Mouse (Mus musculus) embryonic facial prominence, embryonic 11.5 days (tissue): ENCODE results near the gene Tspan13. TPM values are rescaled to one million over a fixed set of nuclear protein-coding genes. Genes with fewer than 3 reads are reported as not detected.

ENCODE experiments used
- ATAC-seq: fragments of 200-750 bp; cut with Nextera tagmentation; replicated peaks from 2 replicates; pipeline ENCODE4 v1.8.0; 2017; ENCODE audit warnings: low read depth; ENCODE audit not compliant: insufficient number of reproducible peaks, low FRiP score, low TSS enrichment
- DNase-seq: peaks from one replicate; pipeline ENCODE4 v3.0.0-alpha.2; 2015; ENCODE audit warnings: low spot score
- H3K27ac ChIP-seq: fragments of 300-500 bp; sonication (generic); replicated peaks from 2 replicates; pipeline ENCODE4 v1.5.1; 2014; ENCODE audit warnings: mild to moderate bottlenecking, low read depth, low read length, control low read depth
- H3K27me3 ChIP-seq: fragments of 300-500 bp; sonication (generic); 2 replicates; pipeline ENCODE4 v1.6.1; 2014; ENCODE audit warnings: mild to moderate bottlenecking, low read length, moderate library complexity, mixed read lengths; ENCODE audit not compliant: control insufficient read depth, insufficient read depth
- H3K36me3 ChIP-seq: fragments of 300-500 bp; sonication (generic); replicated peaks from 2 replicates; pipeline ENCODE4 v1.6.1; 2014; ENCODE audit warnings: low read depth, mild to moderate bottlenecking, low read length, moderate library complexity, mixed read lengths; ENCODE audit not compliant: control insufficient read depth, insufficient read depth
- H3K4me1 ChIP-seq: fragments of 300-500 bp; sonication (generic); 2 replicates; pipeline ENCODE4 v1.6.1; 2014; ENCODE audit warnings: low read length, mixed read lengths; ENCODE audit not compliant: control insufficient read depth, insufficient read depth
- H3K4me2 ChIP-seq: fragments of 300-500 bp; sonication (generic); 2 replicates; pipeline ENCODE4 v1.6.1; 2014; ENCODE audit warnings: low read depth, mild to moderate bottlenecking, control low read depth, low read length, moderate library complexity
- H3K4me3 ChIP-seq: fragments of 300-500 bp; sonication (generic); 2 replicates; pipeline ENCODE4 v1.5.1; 2014; ENCODE audit warnings: low read depth, low read length, control low read depth
- H3K9ac ChIP-seq: fragments of 300-500 bp; sonication (generic); replicated peaks from 2 replicates; pipeline ENCODE4 v1.6.1; 2014; ENCODE audit warnings: mild to moderate bottlenecking, control low read depth, low read length
- H3K9me3 ChIP-seq: fragments of 300-500 bp; sonication (generic); replicated peaks from 2 replicates; pipeline ENCODE4 v1.6.1; 2016; ENCODE audit warnings: mild to moderate bottlenecking, low read length, inconsistent platforms, mixed read lengths; ENCODE audit not compliant: control insufficient read depth
- WGBS: fragments of 180-500 bp; shearing (Covaris S2); extraction: QIAGEN DNeasy Blood & Tissue Kit; methylation state at CpG from one replicate; pipeline ENCODE4 v1.1.7; 2014; 5-methylcytosine and 5-hydroxymethylcytosine counted together
- polyA plus RNA-seq: library from polyadenylated mRNA; unstranded; fragments of >200 nt; fragmentation: Nextera tagmentation; extraction: Ambion mirVana; gene quantifications from 2 replicates; pipeline ENCODE4 v1.2.1, GENCODE M21; 2014

Tspan13 gene
- polyA plus RNA-seq, 1 experiment from 2014 or later, result 87.2 TPM

DNA sequence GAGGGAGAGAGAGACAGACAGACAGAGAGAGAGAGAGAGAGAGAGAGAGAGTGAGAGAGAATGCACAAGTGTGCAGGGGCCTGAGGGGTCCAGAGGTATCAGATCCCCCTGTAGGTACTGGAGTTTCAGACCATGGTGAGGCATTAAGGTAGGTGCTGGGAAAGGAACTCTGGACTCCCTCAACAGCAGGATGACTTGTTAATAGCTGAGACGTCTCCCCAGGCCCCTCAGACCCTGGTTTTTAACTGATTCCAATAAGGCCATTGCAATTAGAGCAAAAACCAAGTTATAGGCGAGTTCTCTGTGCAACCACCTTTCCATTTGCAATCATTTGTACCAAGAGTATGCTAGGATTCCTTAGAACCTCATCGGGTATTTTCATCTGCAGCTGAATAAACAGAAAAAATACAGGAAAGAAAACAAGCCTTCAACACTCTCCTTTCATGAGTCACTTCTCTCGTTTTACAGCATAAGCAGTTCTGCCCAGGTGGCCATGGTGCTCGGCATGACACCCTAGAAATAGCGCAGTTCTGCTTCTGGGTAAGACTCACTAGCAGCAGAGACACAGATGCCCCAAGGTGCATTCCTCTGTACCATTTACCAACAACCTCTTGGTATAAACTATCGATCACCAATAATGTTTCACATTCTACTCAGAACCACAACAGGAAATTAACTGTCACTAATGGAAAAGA is 28.9 kb downstream of the Tspan13 start:
- WGBS, result 63% methylated on average over 7 of the region's 7 CpGs
- H3K27ac ChIP-seq, result no peak overlapping the region
- no peaks in the 10 kb centered on the region for H3K9me3 ChIP-seq
- no peak overlapping the region for H3K4me3 ChIP-seq
- H3K27me3 ChIP-seq, result no peaks in the 10 kb centered on the region
- H3K4me1 ChIP-seq, result no peaks in the 10 kb centered on the region
- no peaks in the 10 kb centered on the region for H3K36me3 ChIP-seq
- DNase-seq (no peak), ATAC-seq (no peak)
- no peak overlapping the region for H3K4me2 ChIP-seq
- no peak overlapping the region for H3K9ac ChIP-seq

DNA sequence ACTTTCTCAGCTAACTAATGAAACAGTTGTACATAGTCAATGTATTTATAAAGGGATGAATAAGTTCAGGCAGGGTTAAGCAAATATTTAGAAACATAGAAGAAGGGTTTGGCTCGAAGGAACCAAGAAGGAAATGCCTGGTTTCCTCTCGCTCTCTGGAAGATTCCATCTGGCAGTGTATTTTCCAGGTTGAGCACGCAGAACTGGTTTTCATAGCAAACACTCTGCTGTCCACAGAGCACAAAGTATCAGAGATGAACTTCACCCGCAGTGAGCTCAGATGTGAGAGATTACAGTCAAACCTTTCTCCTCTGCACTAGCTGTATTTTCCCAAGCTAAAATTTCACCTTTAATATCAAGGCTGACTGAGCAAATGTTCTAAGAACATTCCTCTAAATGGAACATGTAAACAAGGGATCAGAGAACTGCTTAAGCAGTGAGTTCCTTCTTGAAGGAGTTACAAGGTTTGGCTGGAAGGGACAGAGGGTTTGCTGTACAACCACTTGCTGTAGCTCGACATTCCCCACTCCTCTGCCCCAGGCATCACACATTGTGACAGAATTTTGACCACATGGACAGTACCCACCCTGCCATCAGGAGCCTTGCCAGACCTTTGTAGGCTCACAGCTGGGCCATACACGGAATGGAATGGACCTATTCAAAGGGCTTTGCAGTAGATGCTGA is 33.8 kb downstream of the Tspan13 start:
- ATAC-seq, result no peak

DNA sequence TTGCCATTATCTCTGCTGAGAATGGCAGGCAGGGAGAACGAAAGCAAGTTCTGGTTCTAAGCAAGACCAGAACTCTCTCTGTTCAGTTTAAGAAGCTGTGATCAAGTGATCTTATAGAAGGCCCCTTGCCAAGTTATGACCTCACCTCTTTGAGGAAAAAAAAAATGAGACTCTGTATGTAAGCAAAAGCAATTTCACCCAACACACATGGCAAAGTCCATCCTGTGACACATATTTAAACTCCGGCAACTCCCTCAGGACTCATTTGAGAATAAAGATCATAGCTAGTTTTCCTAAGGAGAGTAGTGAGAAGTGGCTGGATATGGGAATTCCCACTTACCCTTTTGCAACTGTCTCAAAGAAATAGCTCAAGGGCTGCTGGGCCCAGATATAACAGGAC is 34.7 kb downstream of the Tspan13 start:
- Histone ChIP-seq H3K36me3 (no peaks in the 10 kb centered on the region), H3K27ac (no peak overlapping the region), H3K4me1 (no peaks in the 10 kb centered on the region), H3K9ac (no peak overlapping the region), H3K4me3 (no peak overlapping the region), H3K4me2 (no peak overlapping the region), H3K9me3 (no peaks in the 10 kb centered on the region), H3K27me3 (no peaks in the 10 kb centered on the region)
- WGBS, result 83% methylated on average over 2 of the region's 2 CpGs
- no peak for DNase-seq
- ATAC-seq, result no peak

More for the DNA sequence above, 33.8 kb downstream of the Tspan13 start:
- Histone ChIP-seq H3K4me2 (no peak overlapping the region), H3K27ac (no peak overlapping the region), H3K9ac (no peak overlapping the region), H3K36me3 (no peaks in the 10 kb centered on the region), H3K27me3 (no peaks in the 10 kb centered on the region), H3K4me3 (no peak overlapping the region), H3K9me3 (no peaks in the 10 kb centered on the region), H3K4me1 (no peaks in the 10 kb centered on the region)
- 63% methylated on average over 6 of the region's 6 CpGs for WGBS
- no peak for DNase-seq

DNA sequence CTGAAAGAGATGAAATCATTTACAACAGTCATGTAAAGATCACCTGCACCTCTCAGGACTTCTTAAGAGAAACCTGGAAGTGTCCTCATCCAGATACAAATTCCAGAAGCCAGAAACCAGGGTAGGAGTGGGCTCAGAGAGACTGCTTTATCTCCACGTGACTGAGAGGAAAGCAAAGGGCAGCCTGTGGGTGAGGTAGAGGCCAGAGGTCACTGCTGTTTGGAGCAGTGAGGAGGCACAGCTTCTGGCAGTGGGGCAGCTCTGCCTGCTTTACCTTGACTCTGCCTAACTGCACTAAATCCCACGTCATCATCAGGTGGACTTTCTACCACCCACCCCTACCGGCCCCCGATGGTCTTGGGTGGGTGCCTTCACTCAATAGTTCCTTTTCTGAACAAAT is 37.6 kb downstream of the Tspan13 start:
- H3K4me3 ChIP-seq, result no peak overlapping the region
- H3K36me3 ChIP-seq, result no peaks in the 10 kb centered on the region
- ATAC-seq, result no peak
- no peak overlapping the region for H3K4me2 ChIP-seq
- no peak for DNase-seq
- no peak overlapping the region for H3K9ac ChIP-seq
- H3K27me3 ChIP-seq, result no peaks in the 10 kb centered on the region
- WGBS, result 63% methylated on average over 4 of the region's 4 CpGs
- H3K4me1 ChIP-seq, result no peaks in the 10 kb centered on the region
- H3K9me3 ChIP-seq, result no peaks in the 10 kb centered on the region
- H3K27ac ChIP-seq, result no peak overlapping the region

DNA sequence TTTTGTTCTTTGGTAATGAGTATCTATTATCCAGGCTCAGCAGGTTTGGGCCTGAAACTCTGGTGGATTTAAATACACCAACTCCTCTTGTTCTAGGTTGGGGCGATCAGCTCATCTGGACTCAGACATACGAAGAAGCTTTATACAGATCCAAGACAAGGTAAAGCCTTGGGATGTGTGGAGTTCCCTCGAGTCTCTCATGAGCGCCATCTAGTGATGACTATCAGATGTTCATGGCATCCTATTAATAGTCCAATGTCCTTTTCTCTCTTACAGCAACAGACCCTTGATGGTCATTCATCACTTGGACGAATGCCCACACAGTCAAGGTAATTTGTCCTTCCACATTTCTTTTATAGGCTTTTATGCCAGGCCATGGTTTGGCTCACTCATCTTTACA is 46.5 kb downstream of the Tspan13 start:
- WGBS, result 32% methylated on average over 5 of the region's 5 CpGs
- peak; percentile 75 for DNase-seq
- Histone ChIP-seq H3K27ac (no peak overlapping the region), H3K9me3 (no peaks in the 10 kb centered on the region), H3K36me3 (no peaks in the 10 kb centered on the region), H3K4me3 (no peak overlapping the region), H3K9ac (no peak overlapping the region), H3K27me3 (no peaks in the 10 kb centered on the region), H3K4me1 (no peaks in the 10 kb centered on the region), H3K4me2 (no peak overlapping the region)
- no peak for ATAC-seq

DNA sequence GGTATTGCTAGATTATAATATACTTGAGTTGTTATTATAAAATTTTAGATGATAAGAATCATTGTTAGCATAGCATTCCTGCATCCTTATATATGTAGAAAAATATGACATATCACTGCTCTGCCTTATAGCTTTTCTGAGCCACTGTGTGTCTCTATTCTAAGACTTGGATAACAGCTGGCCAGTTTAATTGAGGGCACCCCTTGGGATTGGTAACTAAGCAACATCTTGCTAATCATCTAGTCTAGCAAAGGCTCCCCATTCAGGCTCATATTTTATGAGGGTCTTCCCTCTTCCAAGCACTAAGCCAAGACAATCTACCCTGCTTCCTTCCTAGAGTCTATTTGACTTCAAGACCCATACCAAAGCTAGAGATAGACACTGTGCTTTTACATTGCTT is 48.2 kb downstream of the Tspan13 start:
- DNase-seq, result no peak
- Histone ChIP-seq H3K9me3 (no peaks in the 10 kb centered on the region), H3K36me3 (no peaks in the 10 kb centered on the region), H3K4me2 (no peak overlapping the region), H3K4me3 (no peak overlapping the region), H3K27me3 (no peaks in the 10 kb centered on the region), H3K27ac (no peak overlapping the region), H3K9ac (no peak overlapping the region), H3K4me1 (no peaks in the 10 kb centered on the region)
- no peak for ATAC-seq

DNA sequence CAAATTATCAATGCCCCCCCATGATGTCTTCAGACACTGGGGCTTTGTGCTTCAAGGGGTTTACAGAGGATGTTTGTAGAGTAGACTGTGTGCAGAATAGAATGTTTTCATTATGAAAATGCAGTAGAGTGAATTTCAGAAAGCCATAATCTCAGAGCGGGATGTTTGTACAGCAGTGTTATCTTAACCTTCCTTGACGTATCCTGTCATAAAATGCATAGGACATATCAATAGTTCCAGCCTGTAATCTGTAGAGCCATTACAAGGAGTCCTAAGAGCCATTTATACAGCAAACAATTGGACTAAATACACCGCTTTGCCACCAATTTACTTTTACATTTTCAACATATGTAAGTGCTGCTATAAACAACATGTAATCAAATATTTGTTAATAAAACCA is 48.7 kb downstream of the Tspan13 start:
- Histone ChIP-seq H3K9me3 (no peaks in the 10 kb centered on the region), H3K27ac (no peak overlapping the region), H3K9ac (no peak overlapping the region), H3K4me3 (no peak overlapping the region), H3K4me1 (no peaks in the 10 kb centered on the region), H3K27me3 (no peaks in the 10 kb centered on the region), H3K36me3 (no peaks in the 10 kb centered on the region), H3K4me2 (no peak overlapping the region)
- ATAC-seq (no peak), DNase-seq (no peak)
- WGBS, result 73% methylated on average over 3 of the region's 3 CpGs

DNA sequence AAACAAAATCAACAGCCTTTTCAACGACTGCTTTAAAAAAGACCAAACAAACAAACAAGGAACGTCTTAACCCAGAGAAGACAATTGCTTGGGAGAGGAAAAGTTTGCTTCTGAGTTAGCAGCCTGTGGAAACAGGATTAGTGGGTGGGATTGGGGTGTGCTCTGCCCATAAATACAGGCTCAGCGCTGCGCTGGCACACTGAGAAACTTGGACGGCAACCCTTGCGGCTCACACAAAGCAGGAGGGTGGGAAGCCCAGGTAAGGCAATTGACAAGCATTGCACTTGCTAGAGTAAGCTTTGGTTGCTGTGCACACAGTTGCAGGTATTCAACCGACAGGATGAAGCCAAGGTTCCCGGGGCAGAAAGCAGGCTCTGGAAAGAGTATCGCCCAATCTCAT is 49.6 kb downstream of the Tspan13 start, which contains the start of gene Agr2:
TSS of gene Agr2 (plus strand) at position 197 of the 400 bp plus-strand sequence.
- Histone ChIP-seq H3K9ac (no peak within 1 kb of the TSS), H3K27me3 (no peaks in the 10 kb centered on the region), H3K4me3 (no peak within 1 kb of the TSS), H3K9me3 (no peaks in the 10 kb centered on the region), H3K27ac (no peak within 1 kb of the TSS), H3K36me3 (no peaks in the 10 kb centered on the region), H3K4me2 (no peak within 1 kb of the TSS), H3K4me1 (no peaks in the 10 kb centered on the region)
- DNase-seq (no peak), ATAC-seq (no peak; the same call in 1 of the 2 replicates)
- 71% methylated on average over 9 of the region's 9 CpGs for WGBS
